Mouse (Mus musculus): ENCODE data around the gene Vmn2r87. TPM values are rescaled to one million over a fixed set of nuclear protein-coding genes. Genes with fewer than 3 reads are reported as not detected.

Gene Vmn2r87
- polyA plus RNA-seq, 1 experiment from 2014 or later: 0.23 TPM

Other genes with a start within 250 kb of the Vmn2r87 start
- 1.9 and 2.8 TPM in 2 replicates for gene Neurod4, start 217.2 kb downstream of the Vmn2r87 start, polyA plus RNA-seq (2015; fragmentation: Nextera tagmentation; extraction: Ambion mirVana)
- gene Tespa1, start 174.5 kb downstream of the Vmn2r87 start, polyA plus RNA-seq (2015; fragmentation: Nextera tagmentation; extraction: Ambion mirVana): 0.18 TPM in 1 of 2 replicates, not detected in the other
- gene Vmn2r84, start 103.1 kb downstream of the Vmn2r87 start, polyA plus RNA-seq (2015; fragmentation: Nextera tagmentation; extraction: Ambion mirVana): 0.03 and 0.05 TPM in 2 replicates
- gene Vmn2r85, start 67.7 kb downstream of the Vmn2r87 start, polyA plus RNA-seq (2015; fragmentation: Nextera tagmentation; extraction: Ambion mirVana): not detected in 2 replicates
- 0.04 and 0.06 TPM in 2 replicates for gene Vmn2r86, start 41.3 kb downstream of the Vmn2r87 start, polyA plus RNA-seq (2015; fragmentation: Nextera tagmentation; extraction: Ambion mirVana)

Data from midbrain, embryonic 15.5 days (tissue).